Mouse (Mus musculus): ENCODE data around the gene Golga7b.

Golga7b gene

GRCm38 (mm10) chr19:42249976-42250914 is 2.9 kb downstream of the Golga7b start:
- no peak for DNase-seq (ENCODE audit: low read depth, low spot score)

- no peak for DNase-seq (ENCODE audit: low read depth, low spot score)
Observed at GRCm38 (mm10) chr19:42255438-42255783, 8.0 kb downstream of the Golga7b start.

- DNase-seq (ENCODE audit: low read depth, low spot score): peak; percentile 23
Observed at GRCm38 (mm10) chr19:42255784-42256610, 8.6 kb downstream of the Golga7b start.

- DNase-seq (ENCODE audit: low read depth, low spot score): no peak
Observed at GRCm38 (mm10) chr19:42256611-42257240, 9.4 kb downstream of the Golga7b start.

DNA sequence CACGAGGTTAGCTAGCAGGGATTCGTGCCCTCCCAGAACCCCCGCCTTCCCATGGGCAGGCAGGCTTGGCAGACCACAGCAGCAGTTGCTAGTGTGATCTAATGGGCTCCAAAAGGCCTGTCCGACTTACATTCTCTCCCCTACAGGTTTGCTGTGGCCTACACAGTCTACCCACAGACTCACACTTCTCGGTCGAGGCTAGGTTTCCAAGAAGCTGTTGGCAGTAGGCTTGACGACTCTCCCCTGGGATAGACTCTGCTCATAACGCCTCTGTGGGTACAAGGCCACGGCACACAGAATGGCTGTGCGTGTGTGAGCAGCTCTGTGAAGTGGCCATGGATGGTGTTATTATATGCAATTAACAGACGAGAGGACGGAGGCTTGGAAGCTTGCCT is 9.9 kb downstream of the Golga7b start:
- DNase-seq (ENCODE audit: low read depth, low spot score): no peak

DNA sequence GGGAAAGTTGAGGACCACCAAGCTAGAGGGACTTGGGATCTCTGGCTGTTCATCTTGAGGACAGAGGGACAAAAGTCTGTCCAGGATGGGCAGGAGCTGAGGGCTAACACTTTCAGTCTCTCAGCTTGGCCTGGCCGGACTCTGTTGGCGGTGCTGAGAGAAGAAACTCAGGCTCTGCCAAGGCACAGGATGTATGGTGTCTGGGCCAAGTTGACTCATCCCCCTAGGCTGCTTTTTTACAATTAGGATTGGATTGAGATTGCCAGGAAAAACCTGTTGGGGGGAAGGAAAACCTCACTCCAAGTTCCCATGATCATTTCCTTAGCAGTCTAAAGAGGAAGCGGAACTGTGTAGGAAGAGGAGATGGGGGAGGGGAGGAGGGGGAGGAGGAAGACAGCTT is 10.7 kb downstream of the Golga7b start:
- DNase-seq (ENCODE audit: low read depth, low spot score): no peak

DNA sequence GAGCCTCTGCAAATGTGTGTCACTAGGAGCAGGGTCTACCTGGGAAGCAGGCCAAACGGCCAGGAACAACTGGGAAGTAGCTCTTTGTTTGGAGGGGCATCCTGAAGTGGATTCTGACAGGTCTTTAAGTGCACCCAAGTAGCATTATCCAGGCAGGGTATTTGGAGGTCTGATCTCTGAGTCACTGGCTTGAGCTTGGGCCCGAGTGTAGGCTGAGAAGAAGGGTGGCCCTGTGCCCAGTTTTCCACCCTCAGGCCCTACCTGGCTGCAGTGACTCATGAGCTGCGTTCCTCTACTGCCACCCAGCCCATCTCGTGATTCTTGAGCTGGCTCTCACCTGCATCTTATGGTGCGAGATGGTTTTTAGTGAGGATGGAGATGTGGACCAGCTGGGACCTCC is 11.2 kb downstream of the Golga7b start:
- no peak for DNase-seq (ENCODE audit: low read depth, low spot score)

DNA sequence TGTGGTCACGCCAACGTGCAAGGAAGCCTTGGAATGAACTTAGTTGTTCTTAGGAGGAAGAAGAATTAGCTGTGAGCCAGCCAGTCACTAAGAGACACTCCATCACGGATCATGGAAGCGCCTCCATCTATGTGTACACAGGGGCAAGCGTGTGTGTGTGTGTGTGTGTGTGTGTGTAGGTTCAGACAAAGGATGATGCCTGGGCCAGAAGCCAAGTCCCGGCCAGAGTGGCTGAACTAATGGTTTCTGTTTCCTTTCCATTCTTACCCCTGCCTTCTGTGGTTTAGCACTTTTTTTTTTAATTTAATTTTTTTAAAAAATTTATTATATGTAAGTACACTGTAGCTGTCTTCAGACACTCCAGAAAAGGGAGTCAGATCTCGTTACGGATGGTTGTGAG is 13.1 kb downstream of the Golga7b start:
- no peak for DNase-seq (ENCODE audit: low read depth, low spot score)

GRCm38 (mm10) chr19:42263524-42263923 is 16.1 kb downstream of the Golga7b start:
- no peak for DNase-seq (ENCODE audit: low read depth, low spot score)

GRCm38 (mm10) chr19:42268337-42268736 is 21.0 kb downstream of the Golga7b start:
- DNase-seq (ENCODE audit: low read depth, low spot score): no peak

DNA sequence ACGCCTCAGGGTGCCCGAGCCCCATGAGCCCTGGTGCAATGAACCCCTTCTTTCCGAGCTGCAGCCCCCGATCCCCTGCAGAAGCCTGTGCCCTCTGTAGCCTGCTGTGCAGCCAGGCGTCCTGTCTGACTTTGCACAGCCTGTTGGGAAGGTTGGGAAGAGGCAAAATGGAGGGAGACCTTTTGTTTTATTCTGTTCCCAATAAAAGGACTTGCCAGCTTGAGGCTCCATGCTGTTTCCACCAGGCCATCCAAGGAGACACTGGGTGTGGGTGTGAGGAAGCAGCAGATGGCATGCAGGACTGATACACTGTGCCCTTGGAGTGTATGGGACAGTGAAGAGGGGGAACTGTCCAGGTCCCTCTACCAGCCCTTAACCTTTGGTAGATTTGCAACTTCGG is 22.7 kb downstream of the Golga7b start:
- DNase-seq (ENCODE audit: low read depth, low spot score): no peak

GRCm38 (mm10) chr19:42271182-42271581 is 23.8 kb downstream of the Golga7b start:
- DNase-seq (ENCODE audit: low read depth, low spot score): no peak

- DNase-seq (ENCODE audit: low read depth, low spot score): peak; percentile 68
Observed at GRCm38 (mm10) chr19:42272003-42272963, 24.9 kb downstream of the Golga7b start.

GRCm38 (mm10) chr19:42277288-42277687 is 29.9 kb downstream of the Golga7b start:
- DNase-seq (ENCODE audit: low read depth, low spot score): no peak

- DNase-seq (ENCODE audit: low read depth, low spot score): no peak
Observed at GRCm38 (mm10) chr19:42278461-42278860, 31.1 kb downstream of the Golga7b start.

DNA sequence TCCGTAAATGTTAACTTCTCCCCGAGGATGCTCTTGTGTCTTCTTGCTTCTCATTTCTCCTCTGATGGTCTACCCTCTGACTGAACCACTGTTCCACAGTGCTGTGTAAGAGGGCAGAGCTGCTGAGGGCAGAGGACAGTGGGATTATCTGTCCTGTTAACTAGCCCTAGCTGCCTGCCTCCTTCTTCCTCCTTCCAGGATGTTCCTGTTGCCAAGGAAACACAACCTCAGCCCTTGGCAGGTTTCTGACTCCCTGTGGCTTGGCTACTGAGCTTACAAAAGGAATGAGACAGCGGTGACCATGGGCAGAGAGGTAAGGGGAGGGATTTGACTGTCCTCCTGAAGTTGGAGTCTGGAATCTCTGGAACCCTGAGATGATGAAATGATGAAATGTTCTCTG is 32.2 kb downstream of the Golga7b start:
- DNase-seq (ENCODE audit: low read depth, low spot score): no peak

- DNase-seq (ENCODE audit: low read depth, low spot score): no peak
Observed at GRCm38 (mm10) chr19:42284178-42284577, 36.8 kb downstream of the Golga7b start.

DNA sequence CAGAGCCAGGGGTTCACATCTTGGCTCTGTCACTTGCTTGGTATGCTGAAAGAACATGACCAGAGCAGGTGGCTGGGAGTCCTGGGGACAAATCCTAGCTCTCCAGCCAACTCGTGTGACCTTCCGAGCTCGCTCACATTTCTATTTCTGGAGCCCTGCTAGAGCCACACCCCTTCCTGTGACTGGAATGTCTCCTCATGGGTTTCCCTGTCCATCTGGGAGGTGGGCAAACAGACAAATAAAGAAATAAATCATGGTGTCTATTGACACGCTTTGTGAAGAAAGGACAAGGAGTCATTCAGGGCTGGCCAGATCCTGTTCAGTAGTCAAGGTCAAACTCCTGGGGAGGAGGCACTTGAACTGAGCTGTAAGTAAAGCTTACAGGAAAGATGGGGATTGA is 41.0 kb downstream of the Golga7b start:
- DNase-seq (ENCODE audit: low read depth, low spot score): no peak

GRCm38 (mm10) chr19:42290954-42291661 is 43.7 kb downstream of the Golga7b start:
- DNase-seq (ENCODE audit: low read depth, low spot score): no peak

DNA sequence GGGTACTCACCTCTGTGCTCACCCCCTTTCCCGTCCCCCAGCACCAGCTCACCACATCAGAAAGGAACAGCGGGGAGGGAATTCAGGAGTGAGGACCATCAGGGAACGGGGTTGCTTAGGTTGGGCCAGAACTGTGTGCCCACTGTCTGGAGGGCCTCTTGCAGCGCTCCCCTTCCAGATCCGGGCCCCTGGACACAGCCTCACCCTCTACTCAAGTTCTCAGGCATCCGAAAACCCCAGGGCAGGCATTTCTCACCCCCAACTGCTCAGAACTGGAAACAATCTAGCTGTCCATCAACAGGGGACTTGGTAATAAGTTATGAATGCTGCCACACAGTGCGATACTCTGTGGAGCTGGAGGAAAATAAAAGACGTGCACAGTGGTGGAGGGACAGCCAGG is 44.7 kb downstream of the Golga7b start:
- no peak for DNase-seq (ENCODE audit: low read depth, low spot score)
